Mouse (Mus musculus) left cerebral cortex, adult 9 months (tissue): ENCODE results near the gene Bpifa6.

ENCODE experiments used
- DNase-seq, 2 experiments: peaks; one replicate each; pipeline ENCODE4 v3.0.0; 2022; ENCODE audit warnings: low spot score in 2 of 2

The Bpifa6 gene

DNA sequence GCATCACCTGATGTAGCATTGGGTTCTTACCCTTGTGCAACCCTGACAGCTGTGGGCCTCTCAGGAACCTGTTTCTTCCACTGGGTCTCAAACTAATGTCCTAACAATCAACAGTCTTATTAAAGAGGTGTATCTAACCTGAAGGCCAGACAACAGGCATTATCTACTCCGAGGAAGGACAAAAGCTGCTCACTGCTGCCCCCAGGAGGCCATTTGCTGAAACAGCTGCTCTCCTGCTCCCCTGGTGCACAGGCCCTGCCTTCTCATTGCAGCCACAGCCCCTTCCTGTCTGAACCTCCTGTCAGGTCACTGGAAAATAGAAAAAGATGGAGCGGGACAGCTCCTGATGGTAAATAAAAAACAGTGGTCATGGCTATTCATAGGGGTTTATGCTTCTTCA lies 64.2 kb downstream of the Bpifa6 start:
- DNase-seq = peak in 1 of 2 experiments; percentile 25

DNA sequence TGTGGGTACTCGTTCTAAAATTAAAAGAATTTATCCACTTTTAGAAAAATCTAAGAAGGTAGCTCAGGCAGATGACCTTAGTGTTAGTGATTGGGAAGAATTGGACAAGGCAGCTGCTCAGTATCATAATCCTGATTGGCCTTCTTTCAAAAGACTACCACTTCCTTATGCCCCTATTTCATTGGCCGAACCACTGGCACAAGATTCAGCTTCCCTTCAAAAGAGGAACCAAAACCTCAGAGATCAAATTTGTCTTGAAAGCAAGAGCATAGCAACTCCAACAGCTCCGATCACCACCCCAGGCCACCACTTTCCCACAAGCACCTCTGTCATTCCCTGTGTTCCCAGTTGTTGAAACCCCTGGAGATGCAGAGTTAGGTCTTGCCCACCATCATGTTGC lies 70.0 kb downstream of the Bpifa6 start:
- DNase-seq = no peak
